8 mouse cellular contexts compared by ENCODE assay signal in genomic region chr11:50376911-50377891, GRCm38 (mm10). TPM values are rescaled to one million over a fixed set of nuclear protein-coding genes. Genes with fewer than 3 reads are reported as not detected.
A peak's percentile ranks its signal among the peaks of the same experiment; 100 is the strongest.
DNase-seq lines count a peak whose midpoint lies in the region; ATAC-seq lines count a peak whose summit lies in the region.

Gene Hnrnph1, plus strand, starts transcription at chr11:50376990.

- peaks cover 25% of the 10 kb centered on the region for H3K36me3 ChIP-seq in heart, embryonic 13.5 days
- peaks cover 25% of the 10 kb centered on the region for H3K36me3 ChIP-seq in liver, embryonic 12.5 days
- H3K36me3 ChIP-seq in stomach, embryonic 15.5 days: peaks cover 8% of the 10 kb centered on the region; the same call in 1 of the 2 replicates

- peak within 1 kb of the TSS; percentile 87 for H3K4me3 ChIP-seq in brown adipose tissue, adult 24 weeks (ENCODE audit: insufficient read depth, low read depth, low read length)
- peak within 1 kb of the TSS; percentile 97 for H3K4me3 ChIP-seq in heart, embryonic 13.5 days
- peak within 1 kb of the TSS; percentile 97 for H3K4me3 ChIP-seq in liver, embryonic 12.5 days
- peak within 1 kb of the TSS; percentile 99 for H3K4me3 ChIP-seq in stomach, embryonic 15.5 days (replicated peaks)

- peak within 1 kb of the TSS; percentile 100 for H3K9ac ChIP-seq in heart, embryonic 13.5 days
- peak within 1 kb of the TSS; percentile 98 for H3K9ac ChIP-seq in liver, embryonic 12.5 days
- H3K9ac ChIP-seq in stomach, embryonic 15.5 days: peak within 1 kb of the TSS; percentile 100

- WGBS in heart, embryonic 13.5 days: under 1% methylated on average over 76 of the region's 76 CpGs
- under 1% methylated on average over 76 of the region's 76 CpGs for WGBS in liver, embryonic 12.5 days (ENCODE audit: insufficient replicate concordance)
- under 1% methylated on average over 76 of the region's 76 CpGs for WGBS in stomach, embryonic 15.5 days

- no peaks in the 10 kb centered on the region for H3K27me3 ChIP-seq in heart, embryonic 13.5 days (replicated peaks)
- H3K27me3 ChIP-seq in liver, embryonic 12.5 days (replicated peaks): no peaks in the 10 kb centered on the region
- no peaks in the 10 kb centered on the region for H3K27me3 ChIP-seq in stomach, embryonic 15.5 days (replicated peaks)

- peaks cover 6% of the 10 kb centered on the region; the same call in 1 of the 2 replicates for H3K4me1 ChIP-seq in brown adipose tissue, adult 24 weeks (ENCODE audit: control insufficient read depth, insufficient read depth, insufficient read length, low read length)
- peaks cover 30% of the 10 kb centered on the region for H3K4me1 ChIP-seq in heart, embryonic 13.5 days
- H3K4me1 ChIP-seq in liver, embryonic 12.5 days: peaks cover 30% of the 10 kb centered on the region
- peaks cover 8% of the 10 kb centered on the region for H3K4me1 ChIP-seq in stomach, embryonic 15.5 days

- DNase-seq in CD4-positive, CD25-positive, alpha-beta regulatory T cell, adult 2 months (ENCODE audit: low read depth, low spot score): peak; percentile 99
- peak; percentile 76 for DNase-seq in fat pad, adult 2 months (ENCODE audit: extremely low read depth, low read depth, low spot score)
- peak; percentile 99 for DNase-seq in kidney, postnatal 10 days
- DNase-seq in natural killer cell, adult 2 months (ENCODE audit: low spot score in 2 of 2): peak; percentile 99

- peak; percentile 86 for ATAC-seq in heart, embryonic 13.5 days (ENCODE audit: extremely low read depth, insufficient number of reproducible peaks, low FRiP score, low TSS enrichment)
- ATAC-seq in liver, embryonic 12.5 days: peak; percentile 84
- ATAC-seq in stomach, embryonic 15.5 days (ENCODE audit: insufficient read depth, low FRiP score, low read depth): peak; percentile 89

- peak within 1 kb of the TSS; percentile 94 for H3K4me2 ChIP-seq in heart, embryonic 13.5 days
- H3K4me2 ChIP-seq in liver, embryonic 12.5 days: peak within 1 kb of the TSS; percentile 94
- peak within 1 kb of the TSS; percentile 95 for H3K4me2 ChIP-seq in stomach, embryonic 15.5 days

- H3K27ac ChIP-seq in brown adipose tissue, adult 24 weeks (replicated peaks; ENCODE audit: low read depth, low read length): peak within 1 kb of the TSS; percentile 95
- H3K27ac ChIP-seq in heart, embryonic 13.5 days (replicated peaks): peak within 1 kb of the TSS; percentile 99
- H3K27ac ChIP-seq in liver, embryonic 12.5 days: peak within 1 kb of the TSS; percentile 100
- H3K27ac ChIP-seq in stomach, embryonic 15.5 days: peak within 1 kb of the TSS; percentile 100

- no peaks in the 10 kb centered on the region for H3K9me3 ChIP-seq in heart, embryonic 13.5 days
- no peaks in the 10 kb centered on the region for H3K9me3 ChIP-seq in liver, embryonic 12.5 days (replicated peaks)
- H3K9me3 ChIP-seq in stomach, embryonic 15.5 days: no peaks in the 10 kb centered on the region

RNA-seq across cellular contexts. Expression of gene Hnrnph1, which starts in this region (rescaled TPM):
- polyA plus RNA-seq in brown adipose tissue, adult 24 weeks (2012; ENCODE audit: insufficient read depth, insufficient read length, missing spikeins): 115 and 183 TPM in 2 replicates
- 232 and 238 TPM in 2 replicates for polyA plus RNA-seq in heart, embryonic 13.5 days (2015; fragmentation: Nextera tagmentation; extraction: Ambion mirVana)
- polyA plus RNA-seq in liver, embryonic 12.5 days (2016; fragmentation: Nextera tagmentation; extraction: Ambion mirVana): 160 TPM in 2 replicates
- polyA plus RNA-seq in stomach, embryonic 15.5 days (2015; fragmentation: Nextera tagmentation; extraction: Ambion mirVana): 363 and 370 TPM in 2 replicates

Comparison
In these comparisons a context has a peak if more than half of its experiments do, and no peak if none do; other contexts are left out.
1. Peak in every context shown above with its lines: DNase-seq, ATAC-seq, H3K4me3 ChIP-seq and H3K27ac ChIP-seq.